Mouse (Mus musculus) small intestine, adult 2 months (tissue): Measurements from ENCODE around the gene Atp1a4.

Source experiments
- CTCF ChIP-seq: fragments of 200-500 bp; IDR thresholded peaks from 2 replicates; pipeline ENCODE4 v1.5.1; 2012; ENCODE audit warnings: low read depth, mild to moderate bottlenecking, control low read depth, inconsistent platforms, low read length, moderate library complexity, mixed read lengths; ENCODE audit not compliant: insufficient replicate concordance, insufficient read length; ENCODE audit errors: extremely low read depth
- POLR2A ChIP-seq: fragments of 200-500 bp; IDR thresholded peaks from 2 replicates; pipeline ENCODE4 v1.6.1; 2012; ENCODE audit warnings: low read depth, mild to moderate bottlenecking, control low read depth, inconsistent platforms, low read length, moderate library complexity

GRCm38 (mm10) chr1:172180881-172181280, 77.3 kb downstream of the Atp1a4 start:
- TF ChIP-seq POLR2A (no peak), CTCF (no peak)
